Mouse (Mus musculus) ovary, adult 18-20 months (tissue): ENCODE measurements around the gene Gm8082.
"Not testable (repeated sequence)": the region's sequence is repeated elsewhere in the genome, so short reads cannot be mapped to it uniquely, and the experiment has no call there.

Experiments used
- DNase-seq: peaks from one replicate; pipeline ENCODE4 v3.0.0; 2022; ENCODE audit warnings: low spot score, mixed read lengths

Gm8082 gene

DNA sequence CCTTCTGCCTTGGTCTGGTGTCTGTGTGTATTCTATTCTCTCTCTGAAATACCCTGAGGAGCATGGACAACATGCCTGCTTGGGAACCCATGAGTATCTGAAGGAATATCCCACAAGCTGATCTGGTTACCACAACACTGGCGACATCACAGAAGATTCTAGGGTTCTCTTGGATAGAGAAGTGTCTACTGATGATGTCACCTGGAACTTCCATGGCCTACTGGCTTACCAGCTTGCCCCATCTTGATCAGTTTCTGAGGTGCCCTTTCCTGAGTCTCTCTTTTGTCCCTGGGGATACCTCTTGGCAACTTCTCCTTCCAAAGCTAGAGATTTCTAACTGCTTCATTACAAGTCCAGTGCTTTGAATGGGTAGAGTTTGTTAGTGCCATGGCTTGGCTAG, at the start of gene Gm8082:
Gm8082 (minus strand) TSS at position 101 of the 400 bp plus-strand sequence.
- DNase-seq, result not testable (repeated sequence)

DNA sequence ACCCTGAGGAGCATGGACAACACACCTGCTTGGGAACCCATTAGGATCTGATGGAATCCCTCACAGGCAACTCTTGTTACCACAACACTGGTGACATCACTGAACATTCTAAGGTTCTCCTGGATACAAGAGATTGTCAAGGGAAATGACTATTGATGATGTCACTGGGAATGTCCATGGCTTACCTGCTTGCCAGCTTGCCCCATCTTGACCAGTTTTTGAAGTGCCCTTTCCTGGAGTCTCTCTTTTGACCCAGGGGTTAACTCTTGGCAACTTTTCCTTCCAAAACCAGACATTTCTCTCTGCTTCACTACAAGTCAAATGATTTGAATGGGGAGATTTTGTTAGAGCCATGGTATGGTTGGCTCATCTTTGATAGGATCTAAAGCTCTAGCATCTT, 22.1 kb upstream of the Gm8082 start, which contains the start of gene Gm10376:
Gm10376 (minus strand) TSS at position 101 of the 400 bp plus-strand sequence.
- DNase-seq, result not testable (repeated sequence)
